Mouse (Mus musculus) hindbrain, embryonic 10.5 days (tissue): ENCODE data around the gene Frmd8. TPM values are rescaled to one million over a fixed set of nuclear protein-coding genes. Genes with fewer than 3 reads are reported as not detected.
A peak's percentile ranks its signal among the peaks of the same experiment; 100 is the strongest.

Experiments used
- DNase-seq: peaks from one replicate; pipeline ENCODE4 v3.0.0-alpha.2; 2017; ENCODE audit warnings: low spot score
- H3K27ac ChIP-seq: fragments of 300-500 bp; sonication (generic); 2 replicates; pipeline ENCODE4 v1.5.1; 2016; ENCODE audit warnings: mild to moderate bottlenecking, moderate library complexity
- H3K27me3 ChIP-seq: fragments of 300-500 bp; sonication (generic); 2 replicates; pipeline ENCODE4 v1.6.1; 2016; ENCODE audit warnings: mild to moderate bottlenecking; ENCODE audit not compliant: poor library complexity, insufficient read depth, severe bottlenecking
- H3K36me3 ChIP-seq: fragments of 300-500 bp; sonication (generic); 2 replicates; pipeline ENCODE4 v1.6.1; 2016; ENCODE audit warnings: mild to moderate bottlenecking, moderate library complexity
- H3K4me1 ChIP-seq: fragments of 300-500 bp; sonication (generic); replicated peaks from 2 replicates; pipeline ENCODE4 v1.6.1; 2016; ENCODE audit warnings: mild to moderate bottlenecking
- H3K4me3 ChIP-seq: fragments of 300-500 bp; sonication (generic); 2 replicates; pipeline ENCODE4 v1.5.1; 2016; ENCODE audit warnings: mild to moderate bottlenecking, moderate library complexity
- H3K9me3 ChIP-seq: fragments of 300-500 bp; sonication (generic); 2 replicates; pipeline ENCODE4 v1.6.1; 2016; ENCODE audit warnings: mild to moderate bottlenecking, moderate library complexity
- WGBS: fragments of 180-500 bp; shearing (Covaris S2); methylation state at CpG from one replicate; pipeline ENCODE4 v1.1.7; 2016; 5-methylcytosine and 5-hydroxymethylcytosine counted together
- polyA plus RNA-seq: library from polyadenylated mRNA; unstranded; fragments of >200 nt; fragmentation: Nextera tagmentation; extraction: Ambion mirVana; gene quantifications from 2 replicates; pipeline ENCODE4 v1.2.1, GENCODE M21; 2016

Gene Frmd8
- polyA plus RNA-seq, 1 experiment from 2014 or later = 37.2 TPM

DNA sequence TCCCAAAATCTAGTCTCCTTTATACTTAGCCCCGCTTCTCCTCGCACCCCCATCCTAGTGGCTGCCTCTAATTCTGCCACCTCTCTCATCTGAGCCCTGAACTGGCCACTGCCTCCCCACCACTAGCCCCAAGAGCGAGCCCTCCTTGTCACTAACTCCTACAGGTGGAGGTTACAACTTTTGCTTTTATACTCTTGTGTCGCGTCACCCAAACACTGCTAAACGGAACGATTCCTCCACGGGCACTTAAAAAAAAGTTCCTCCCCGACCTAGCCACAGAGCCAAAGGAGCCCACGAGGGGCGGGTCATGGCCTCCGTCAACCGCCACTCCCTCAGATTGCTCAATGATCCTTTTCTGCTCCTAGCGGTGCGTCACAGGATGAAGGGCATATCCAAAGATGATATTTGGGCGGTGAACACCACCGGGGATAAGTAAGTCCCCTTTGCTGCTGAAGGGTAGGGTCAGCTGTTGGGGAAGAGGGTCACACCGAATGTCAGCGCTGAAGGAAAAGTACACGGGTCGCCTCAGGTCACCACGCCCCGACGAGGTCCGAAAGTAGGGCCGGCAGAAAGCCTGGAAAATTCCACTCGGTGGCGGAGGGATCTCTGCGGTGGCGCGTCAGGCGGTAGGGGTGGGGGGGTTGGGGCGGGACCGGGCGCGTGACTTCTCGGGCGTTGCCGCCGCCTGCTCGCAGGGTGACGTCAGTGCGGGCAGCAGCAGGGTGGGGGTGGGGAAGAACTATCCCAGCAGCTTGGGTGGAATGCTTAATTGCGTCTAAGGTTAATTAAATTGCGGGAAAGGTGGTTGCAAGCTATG is 29.5 kb downstream of the Frmd8 start:
- Histone ChIP-seq H3K4me3 (peak overlapping the region; percentile 48), H3K4me1 (peaks cover 99% of the 10 kb centered on the region), H3K27ac (peak overlapping the region; percentile 96), H3K27me3 (no peaks in the 10 kb centered on the region), H3K36me3 (no peaks in the 10 kb centered on the region), H3K9me3 (no peaks in the 10 kb centered on the region)
- WGBS = 7% methylated on average over 45 of the region's 45 CpGs
- DNase-seq = peak; percentile 94

DNA sequence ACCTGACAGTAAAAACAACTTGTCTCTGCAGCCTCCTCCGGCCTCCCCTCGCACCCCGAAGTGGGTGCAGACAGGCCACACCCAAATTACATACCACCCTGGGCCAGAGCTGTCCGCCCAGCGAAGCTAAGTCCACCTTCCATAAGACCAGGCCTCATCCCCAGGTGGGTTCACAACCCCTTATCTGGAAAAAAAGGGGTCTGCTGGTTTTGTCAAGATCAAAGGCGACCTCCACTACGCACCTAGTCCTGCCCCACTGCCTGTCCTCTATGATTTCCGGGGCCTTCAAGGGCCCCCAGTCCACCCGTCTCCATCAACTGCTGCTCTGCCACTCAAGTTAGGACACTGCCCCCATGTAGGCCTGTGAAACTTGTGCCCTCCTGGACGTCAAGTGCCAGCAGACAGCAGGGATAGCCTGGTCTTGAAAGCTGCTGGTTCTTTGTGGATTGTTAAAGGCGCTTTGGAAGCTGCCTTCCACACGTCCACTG is 30.2 kb downstream of the Frmd8 start:
- Histone ChIP-seq H3K27me3 (no peaks in the 10 kb centered on the region), H3K4me1 (peaks cover 100% of the 10 kb centered on the region), H3K27ac (peak overlapping the region; percentile 96), H3K4me3 (peak overlapping the region; percentile 48), H3K9me3 (no peaks in the 10 kb centered on the region), H3K36me3 (no peaks in the 10 kb centered on the region)
- no peak for DNase-seq
- 80% methylated on average over 12 of the region's 12 CpGs for WGBS

DNA sequence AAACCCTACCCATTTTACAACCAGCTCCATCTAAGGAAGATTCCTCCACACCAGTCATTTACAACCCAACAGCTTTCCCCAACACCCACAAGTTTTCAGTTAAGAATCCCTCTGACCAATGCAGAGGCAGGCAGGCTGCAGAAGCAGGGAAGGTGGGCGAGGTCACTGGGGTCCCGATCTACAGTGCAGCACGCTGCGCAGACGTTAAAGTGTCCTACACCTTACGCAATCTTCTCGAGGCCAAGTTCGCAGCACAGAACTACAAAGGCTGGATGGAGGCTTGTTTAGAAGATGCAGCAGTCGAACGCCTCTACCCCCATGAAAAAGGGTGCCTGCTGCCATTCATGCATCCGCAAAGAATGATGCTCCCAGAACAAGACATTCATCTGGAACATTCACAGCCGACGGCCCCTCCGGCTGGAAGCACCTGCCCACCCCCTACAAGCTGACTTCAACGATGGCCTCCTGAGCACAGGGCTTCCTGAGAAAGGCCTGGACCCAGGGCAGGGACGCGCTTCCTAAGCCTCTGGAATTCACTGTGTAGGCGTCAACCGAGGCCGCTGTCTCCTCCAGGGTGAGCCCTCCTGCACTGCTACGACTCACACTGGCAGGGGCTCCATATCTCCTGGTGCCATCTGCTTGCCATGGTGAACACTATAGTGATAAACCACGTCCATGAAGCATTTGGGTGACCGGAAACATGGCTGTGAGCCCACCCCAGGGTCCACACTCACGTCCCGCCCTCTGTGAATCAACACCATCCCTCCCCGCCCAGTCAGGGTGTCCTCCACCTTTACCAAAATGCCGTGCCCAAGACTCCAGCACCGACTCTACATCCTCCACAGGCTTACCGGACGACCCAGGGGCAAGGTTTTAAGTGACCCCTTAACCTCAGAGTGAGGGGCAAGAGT is 31.0 kb downstream of the Frmd8 start:
- Histone ChIP-seq H3K27me3 (no peaks in the 10 kb centered on the region), H3K9me3 (no peaks in the 10 kb centered on the region), H3K27ac (peak overlapping the region; percentile 96), H3K36me3 (no peaks in the 10 kb centered on the region), H3K4me1 (peaks cover 98% of the 10 kb centered on the region), H3K4me3 (peak overlapping the region; percentile 48)
- no peak for DNase-seq
- 79% methylated on average over 30 of the region's 30 CpGs for WGBS

DNA sequence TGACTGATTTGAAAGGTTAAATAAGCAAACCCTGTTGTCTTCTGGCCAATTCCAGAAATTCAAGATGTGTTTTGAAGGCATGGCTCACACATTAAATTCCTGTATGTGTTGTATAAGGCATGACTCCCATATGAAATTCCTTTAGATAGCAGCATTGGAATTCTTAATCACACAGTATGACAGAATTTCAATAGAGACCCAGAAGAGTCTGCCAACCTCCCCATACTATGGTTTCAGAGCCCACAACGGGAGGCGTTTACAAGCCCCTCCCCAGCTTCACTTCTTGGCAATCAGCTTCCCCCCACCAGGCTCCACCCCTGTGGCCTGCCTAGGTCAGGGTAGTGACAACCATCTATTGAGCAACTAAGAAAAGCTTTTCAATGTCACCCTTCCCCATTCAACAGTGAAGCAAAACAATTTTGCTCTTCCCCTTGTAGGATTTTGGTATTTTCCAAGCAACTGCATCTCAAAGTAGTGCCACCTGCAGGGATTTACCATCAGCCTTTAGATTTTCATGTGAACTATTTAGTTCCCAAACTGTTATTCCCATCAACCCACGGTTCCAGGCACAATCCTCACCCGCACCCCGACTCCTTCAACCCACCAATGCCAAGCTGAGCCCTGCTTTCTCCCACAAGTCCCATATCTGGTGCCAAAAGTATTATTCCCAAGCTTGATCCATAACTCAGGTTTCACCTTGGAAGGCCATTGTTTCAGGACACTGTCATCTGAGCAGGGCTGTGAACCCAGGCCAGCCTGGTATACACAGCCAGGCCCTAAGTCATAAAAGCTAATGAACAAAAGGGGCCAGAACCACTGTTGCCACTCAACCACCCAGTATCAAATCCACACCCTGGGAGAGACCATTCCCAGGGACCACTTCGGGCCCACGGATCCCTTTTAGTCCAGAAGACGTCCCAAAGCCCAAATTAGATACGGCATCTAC is 32.0 kb downstream of the Frmd8 start:
- peaks cover 95% of the 10 kb centered on the region for H3K4me1 ChIP-seq
- 59% methylated on average over 9 of the region's 9 CpGs for WGBS

DNA sequence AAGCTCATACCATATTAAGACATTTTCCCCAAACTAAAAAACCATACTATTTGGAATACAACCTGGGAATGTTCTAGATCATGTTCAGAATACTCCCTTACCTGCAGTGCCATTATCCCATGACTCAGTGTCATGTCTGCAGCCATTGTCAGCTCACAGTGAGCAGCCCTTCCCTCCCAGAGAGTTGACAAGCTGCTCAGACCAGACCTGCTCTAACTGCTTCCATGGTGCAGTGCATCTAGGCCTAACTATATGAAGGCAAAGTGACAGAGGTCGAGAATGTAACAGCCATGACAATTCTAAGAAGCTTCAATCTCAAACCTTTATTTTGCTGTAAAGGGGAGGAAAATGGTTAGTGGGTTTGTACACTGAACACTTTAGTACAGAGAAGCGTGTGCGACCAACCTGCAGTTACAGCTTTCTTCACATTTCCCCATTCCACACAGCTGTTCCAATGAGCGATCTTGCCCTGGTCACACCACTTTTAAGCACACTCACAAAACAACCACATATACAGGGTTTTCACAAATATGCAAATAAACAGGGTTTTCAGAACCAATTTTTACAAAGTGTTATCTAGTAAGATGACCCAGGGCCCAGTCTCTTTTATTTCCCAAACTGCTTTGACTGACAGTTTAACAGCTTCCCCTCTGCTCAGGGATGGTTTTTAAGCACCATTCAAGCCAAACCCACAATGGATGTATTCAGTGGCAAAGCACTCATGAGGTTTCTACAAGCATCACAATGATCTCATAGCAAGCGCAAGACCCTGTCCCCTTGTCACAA is 32.9 kb downstream of the Frmd8 start:
- H3K9me3 ChIP-seq = no peaks in the 10 kb centered on the region
- peak overlapping the region; percentile 48 for H3K4me3 ChIP-seq
- peaks cover 86% of the 10 kb centered on the region for H3K4me1 ChIP-seq
- WGBS = 43% methylated on average over 5 of the region's 5 CpGs
- no peak for DNase-seq
- H3K27ac ChIP-seq = peak overlapping the region; percentile 96
- H3K27me3 ChIP-seq = no peaks in the 10 kb centered on the region
- H3K36me3 ChIP-seq = no peaks in the 10 kb centered on the region

More for the DNA sequence above, 32.0 kb downstream of the Frmd8 start:
- peak overlapping the region; percentile 96 for H3K27ac ChIP-seq
- H3K4me3 ChIP-seq = peak overlapping the region; percentile 48
- peak; percentile 52 for DNase-seq
- no peaks in the 10 kb centered on the region for H3K27me3 ChIP-seq
- no peaks in the 10 kb centered on the region for H3K36me3 ChIP-seq
- H3K9me3 ChIP-seq = no peaks in the 10 kb centered on the region

DNA sequence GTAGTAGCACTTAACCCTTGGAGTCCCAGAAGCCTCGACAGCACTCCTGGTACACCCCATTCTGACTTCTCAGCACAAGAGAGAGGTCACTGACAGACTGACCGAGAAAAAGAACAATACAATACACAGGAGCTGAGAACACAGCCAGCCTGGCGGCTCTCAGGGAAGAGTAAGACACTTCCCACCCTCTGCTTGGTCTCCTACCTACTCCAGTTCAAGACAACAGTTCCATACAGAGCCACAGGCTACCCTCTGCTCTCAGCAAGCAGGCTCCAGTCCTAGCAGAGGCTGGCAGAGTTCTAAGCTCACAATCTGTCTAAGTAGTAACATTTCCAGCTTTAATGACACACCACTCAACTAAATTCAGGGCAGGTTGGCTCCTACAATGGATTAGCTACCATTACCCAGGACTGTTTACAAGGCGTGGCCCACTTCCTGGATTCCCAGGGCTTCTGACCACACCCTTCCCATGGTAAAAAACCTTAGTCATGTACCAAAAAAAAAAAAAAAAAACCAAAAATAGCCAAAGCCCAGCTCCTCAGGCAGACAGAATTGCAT is 33.6 kb downstream of the Frmd8 start:
- DNase-seq = no peak
- H3K4me1 ChIP-seq = peaks cover 81% of the 10 kb centered on the region
- peak overlapping the region; percentile 96 for H3K27ac ChIP-seq
- WGBS = 49% methylated on average over 4 of the region's 4 CpGs
- H3K27me3 ChIP-seq = no peaks in the 10 kb centered on the region
- no peaks in the 10 kb centered on the region for H3K36me3 ChIP-seq
- 0 out of 2 replicates have a peak overlapping the region, but pooled peaks have one; percentile 11 for H3K4me3 ChIP-seq
- H3K9me3 ChIP-seq = no peaks in the 10 kb centered on the region

DNA sequence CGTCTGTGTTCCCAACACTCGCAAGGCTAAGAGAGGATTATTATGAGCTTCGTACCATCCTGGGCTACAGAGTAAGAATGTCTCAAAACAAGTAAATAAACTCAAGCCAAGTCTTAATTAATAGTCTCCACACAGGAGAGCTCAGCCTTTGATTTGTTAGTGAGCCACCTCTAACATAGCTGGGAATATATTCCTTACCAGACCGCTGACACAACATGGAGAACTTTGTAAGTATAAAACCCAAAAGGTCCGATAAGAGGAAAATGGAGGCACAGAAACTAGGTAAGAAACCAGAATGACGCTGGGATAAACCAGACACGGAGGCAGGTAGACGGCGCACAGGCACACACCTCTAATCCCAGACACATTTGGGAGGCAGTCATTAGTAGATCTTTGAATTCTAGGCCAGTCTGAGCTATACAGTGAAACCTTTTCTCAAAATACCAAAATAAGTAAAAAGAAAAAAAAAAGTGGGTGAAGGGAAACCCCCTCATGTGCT is 34.1 kb downstream of the Frmd8 start:
- no peaks in the 10 kb centered on the region for H3K9me3 ChIP-seq
- H3K27ac ChIP-seq = peak overlapping the region; percentile 96
- peaks cover 76% of the 10 kb centered on the region for H3K4me1 ChIP-seq
- DNase-seq = no peak
- WGBS = 91% methylated on average over 9 of the region's 9 CpGs
- no peaks in the 10 kb centered on the region for H3K36me3 ChIP-seq
- no peak overlapping the region for H3K4me3 ChIP-seq
- H3K27me3 ChIP-seq = no peaks in the 10 kb centered on the region

DNA sequence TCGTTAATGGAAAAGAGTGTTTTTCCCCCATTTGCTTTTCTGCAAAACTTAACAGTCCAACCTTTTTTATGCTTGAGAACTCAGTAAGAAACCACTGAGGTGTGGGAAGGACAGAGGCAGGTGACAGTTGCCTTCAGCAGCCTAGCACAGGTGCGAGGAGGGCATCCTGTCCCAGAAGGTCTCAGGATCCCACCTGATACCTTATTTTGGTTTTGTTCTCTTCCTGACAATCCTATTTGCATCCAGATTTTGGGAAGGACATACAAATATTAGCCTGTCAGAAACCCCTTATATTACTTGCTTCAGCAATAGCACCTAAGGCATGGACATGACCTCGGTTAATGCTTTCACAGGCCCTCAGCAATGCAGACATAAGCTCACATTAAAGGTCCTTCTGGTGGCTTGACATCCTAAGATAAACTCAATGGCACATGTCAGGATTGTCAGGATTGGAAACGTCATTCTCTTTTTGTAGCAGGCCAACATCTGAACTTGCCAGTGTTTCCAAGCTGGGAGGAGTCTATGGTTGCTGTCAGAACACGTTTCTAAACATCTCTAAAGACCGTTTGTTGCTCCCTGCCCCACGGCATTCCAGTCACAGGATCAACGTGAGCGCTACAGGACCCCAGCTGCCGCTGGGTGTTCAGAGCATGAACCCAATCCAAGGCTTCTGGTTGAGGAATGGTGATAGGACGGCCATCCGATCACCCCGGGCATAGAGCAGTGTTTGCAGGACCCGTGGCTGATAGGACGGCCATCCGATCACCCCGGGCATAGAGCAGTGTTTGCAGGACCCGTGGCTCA is 34.8 kb downstream of the Frmd8 start:
- Histone ChIP-seq H3K4me1 (peaks cover 73% of the 10 kb centered on the region), H3K27me3 (no peaks in the 10 kb centered on the region), H3K9me3 (no peaks in the 10 kb centered on the region), H3K4me3 (no peak overlapping the region), H3K27ac (peak overlapping the region; percentile 72; the same call in 1 of the 2 replicates), H3K36me3 (no peaks in the 10 kb centered on the region)
- no peak for DNase-seq
- 81% methylated on average over 18 of the region's 18 CpGs for WGBS

DNA sequence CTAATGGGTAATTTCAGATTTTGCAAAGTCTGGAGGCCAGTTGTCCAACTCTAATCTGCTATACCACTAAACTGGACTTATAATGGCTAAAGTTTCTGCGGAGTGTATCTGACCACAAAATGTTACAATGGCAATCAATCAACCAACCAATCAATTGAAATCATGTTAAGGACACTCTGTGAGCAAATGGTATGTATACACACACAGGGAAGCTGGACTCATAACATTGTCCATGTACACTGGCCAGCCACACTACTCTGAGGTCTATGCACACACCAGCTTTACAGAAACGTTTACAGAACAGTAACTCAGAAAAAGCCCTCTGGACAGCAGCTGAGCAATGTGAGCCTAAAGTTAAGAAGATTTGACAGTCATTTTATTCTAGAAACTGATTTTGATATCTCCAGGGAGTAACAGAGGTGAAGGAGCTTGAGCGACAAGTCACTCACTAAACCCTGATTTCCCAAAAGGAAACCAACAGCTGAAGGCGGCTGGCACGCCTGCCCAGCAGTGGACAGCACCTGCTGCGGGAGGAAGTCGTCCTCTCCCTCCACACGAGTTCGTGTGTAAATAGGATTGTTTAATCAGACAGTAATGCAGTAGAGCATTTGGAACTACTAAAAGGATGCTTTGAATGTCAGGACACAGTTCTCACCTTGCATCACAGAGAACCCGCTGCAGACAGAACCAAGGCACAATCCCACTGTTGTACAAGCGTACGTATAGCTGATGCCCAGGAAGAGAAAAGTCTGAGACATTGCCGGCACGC is 35.6 kb downstream of the Frmd8 start:
- H3K27ac ChIP-seq = no peak overlapping the region
- no peaks in the 10 kb centered on the region for H3K27me3 ChIP-seq
- no peak overlapping the region for H3K4me3 ChIP-seq
- WGBS = 85% methylated on average over 14 of the region's 14 CpGs
- H3K4me1 ChIP-seq = peaks cover 65% of the 10 kb centered on the region
- H3K9me3 ChIP-seq = no peaks in the 10 kb centered on the region
- no peaks in the 10 kb centered on the region for H3K36me3 ChIP-seq
- no peak for DNase-seq

DNA sequence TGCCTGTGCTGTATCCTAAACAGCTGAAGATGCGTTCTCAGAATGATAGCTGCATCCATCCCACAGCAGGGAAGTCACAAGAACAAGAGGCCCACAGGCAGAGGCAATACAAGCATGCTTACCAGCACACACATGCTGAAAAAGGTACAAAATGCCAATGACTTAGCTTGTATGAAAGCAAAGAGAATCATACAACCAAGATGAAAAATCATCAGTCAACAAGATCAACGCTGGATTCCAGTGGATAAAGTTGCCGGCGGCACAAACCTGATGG is 36.2 kb downstream of the Frmd8 start:
- no peak overlapping the region for H3K4me3 ChIP-seq
- H3K36me3 ChIP-seq = no peaks in the 10 kb centered on the region
- peak overlapping the region; percentile 50; the same call in 1 of the 2 replicates for H3K27ac ChIP-seq
- H3K27me3 ChIP-seq = no peaks in the 10 kb centered on the region
- no peak for DNase-seq
- WGBS = 86% methylated on average over 4 of the region's 4 CpGs
- H3K9me3 ChIP-seq = no peaks in the 10 kb centered on the region
- peaks cover 59% of the 10 kb centered on the region for H3K4me1 ChIP-seq
